Mouse (Mus musculus) heart, embryonic 12.5 days (tissue): Measurements from ENCODE around the gene Ppcs. TPM values are rescaled to one million over a fixed set of nuclear protein-coding genes. Genes with fewer than 3 reads are reported as not detected.

ENCODE experiments used
- ATAC-seq: fragments of 200-750 bp; cut with Nextera tagmentation; 2 replicates; pipeline ENCODE4 v1.8.0; 2017; ENCODE audit warnings: moderate TSS enrichment, moderate library complexity; ENCODE audit not compliant: insufficient number of reproducible peaks, low FRiP score
- H3K27ac ChIP-seq: fragments of 300-500 bp; sonication (generic); 2 replicates; pipeline ENCODE4 v1.5.1; 2016; ENCODE audit warnings: mild to moderate bottlenecking, moderate library complexity; ENCODE audit not compliant: poor library complexity, severe bottlenecking
- H3K27me3 ChIP-seq: fragments of 300-500 bp; sonication (generic); replicated peaks from 2 replicates; pipeline ENCODE4 v1.6.1; 2016; ENCODE audit warnings: mild to moderate bottlenecking, moderate library complexity
- H3K36me3 ChIP-seq: fragments of 300-500 bp; sonication (generic); 2 replicates; pipeline ENCODE4 v1.6.1; 2016; ENCODE audit warnings: mild to moderate bottlenecking, moderate library complexity
- H3K4me1 ChIP-seq: fragments of 300-500 bp; sonication (generic); replicated peaks from 2 replicates; pipeline ENCODE4 v1.6.1; 2016; ENCODE audit warnings: mild to moderate bottlenecking
- H3K4me2 ChIP-seq: fragments of 300-500 bp; sonication (generic); 2 replicates; pipeline ENCODE4 v1.6.1; 2016; ENCODE audit warnings: mild to moderate bottlenecking, moderate library complexity
- H3K4me3 ChIP-seq: fragments of 300-500 bp; sonication (generic); 2 replicates; pipeline ENCODE4 v1.5.1; 2016; ENCODE audit warnings: mild to moderate bottlenecking
- H3K9ac ChIP-seq: fragments of 300-500 bp; sonication (generic); 2 replicates; pipeline ENCODE4 v1.6.1; 2016; ENCODE audit warnings: mild to moderate bottlenecking, moderate library complexity
- H3K9me3 ChIP-seq: fragments of 300-500 bp; sonication (generic); replicated peaks from 2 replicates; pipeline ENCODE4 v1.6.1; 2016; ENCODE audit warnings: mild to moderate bottlenecking, moderate library complexity
- WGBS: fragments of 180-500 bp; shearing (Covaris S2); methylation state at CpG from one replicate; pipeline ENCODE4 v1.1.7; 2016; 5-methylcytosine and 5-hydroxymethylcytosine counted together
- polyA plus RNA-seq: library from polyadenylated mRNA; unstranded; fragments of >200 nt; fragmentation: Nextera tagmentation; extraction: Ambion mirVana; gene quantifications from 2 replicates; pipeline ENCODE4 v1.2.1, GENCODE M21; 2016

Ppcs gene
- polyA plus RNA-seq, 1 experiment from 2014 or later = 26.3 TPM

DNA sequence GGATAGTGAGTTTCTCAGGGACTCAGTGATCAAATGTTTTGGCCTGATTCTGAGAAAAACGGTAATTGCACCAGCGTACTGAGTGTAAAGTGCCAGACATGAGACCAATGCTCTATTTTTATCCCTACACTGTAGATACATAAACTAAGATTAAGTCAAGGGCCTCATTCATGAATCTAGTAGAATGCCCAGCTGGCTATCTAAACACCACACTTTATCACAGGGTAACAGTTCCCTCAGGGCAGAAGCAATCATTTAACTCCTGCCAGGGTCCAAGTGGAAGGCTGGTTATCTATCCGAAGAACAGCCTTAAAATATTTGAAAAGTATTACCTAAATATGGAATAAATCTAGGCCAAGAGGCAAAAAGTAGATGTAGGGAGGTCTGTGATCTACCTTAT is 4.3 kb downstream of the Ppcs start:
- Histone ChIP-seq H3K27me3 (no peaks in the 10 kb centered on the region), H3K9ac (no peak overlapping the region), H3K4me1 (peaks cover 24% of the 10 kb centered on the region), H3K4me3 (no peak overlapping the region), H3K27ac (no peak overlapping the region), H3K9me3 (no peaks in the 10 kb centered on the region), H3K36me3 (peaks cover 9% of the 10 kb centered on the region), H3K4me2 (no peak overlapping the region)
- 33% methylated on average over 3 of the region's 3 CpGs for WGBS
- no peak for ATAC-seq

GRCm38 (mm10) chr4:119417270-119417669 is 5.0 kb downstream of the Ppcs start:
- no peak overlapping the region for H3K4me3 ChIP-seq
- no peak overlapping the region for H3K9ac ChIP-seq
- 72% methylated on average over 3 of the region's 3 CpGs for WGBS
- H3K27me3 ChIP-seq = no peaks in the 10 kb centered on the region
- H3K36me3 ChIP-seq = peaks cover 9% of the 10 kb centered on the region
- H3K4me1 ChIP-seq = peaks cover 23% of the 10 kb centered on the region
- no peak for ATAC-seq
- no peak overlapping the region for H3K4me2 ChIP-seq
- H3K9me3 ChIP-seq = no peaks in the 10 kb centered on the region
- no peak overlapping the region for H3K27ac ChIP-seq

DNA sequence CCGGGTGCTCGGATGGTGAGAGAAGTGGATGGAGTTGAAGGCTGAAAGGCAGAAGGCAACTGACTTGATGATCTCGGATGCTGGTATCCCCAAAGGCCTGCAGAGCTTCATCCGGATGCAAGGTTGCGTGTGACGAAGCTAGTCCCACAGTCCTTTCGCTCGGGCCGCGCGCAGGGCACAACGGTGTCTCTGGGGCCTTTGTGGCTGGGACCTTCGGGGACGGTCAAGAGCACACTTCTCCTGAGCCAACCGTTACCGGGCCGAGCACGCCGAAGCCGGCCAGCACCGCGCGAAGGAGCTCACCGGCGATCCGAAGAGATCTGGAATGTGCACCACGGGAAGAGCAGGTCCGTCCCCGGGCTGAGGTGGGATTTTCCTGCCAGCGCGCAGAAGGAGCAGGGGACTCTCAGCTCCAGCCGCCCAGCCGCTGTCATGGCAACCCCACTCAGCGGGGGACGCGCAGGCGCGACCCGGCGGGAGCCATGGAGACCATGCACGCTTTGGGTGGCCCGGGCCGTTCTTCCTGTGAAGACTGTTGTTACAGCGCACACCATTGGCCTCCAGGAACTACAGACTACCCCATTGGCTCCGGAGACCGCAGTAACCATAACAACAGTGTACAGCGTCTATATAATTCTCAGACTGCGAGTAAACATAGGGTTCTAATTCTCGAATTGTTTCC is 7.0 kb downstream of the Ppcs start, which contains the start of gene Ccdc30:
TSS of gene Ccdc30 (minus strand) at position 450 of the 682 bp plus-strand sequence.
- ATAC-seq = peak; percentile 98
- 0 out of 2 replicates have a peak, but pooled peaks cover 4% of the 10 kb centered on the region for H3K27me3 ChIP-seq
- peak within 1 kb of the TSS; percentile 94 for H3K4me2 ChIP-seq
- no peaks in the 10 kb centered on the region for H3K9me3 ChIP-seq
- H3K9ac ChIP-seq = peak within 1 kb of the TSS; percentile 71
- H3K36me3 ChIP-seq = peaks cover 9% of the 10 kb centered on the region
- no peak within 1 kb of the TSS for H3K27ac ChIP-seq
- under 1% methylated on average over 49 of the region's 49 CpGs for WGBS
- H3K4me1 ChIP-seq = peaks cover 12% of the 10 kb centered on the region
- H3K4me3 ChIP-seq = peak within 1 kb of the TSS; percentile 65

- ATAC-seq = no peak
- Histone ChIP-seq H3K36me3 (no peaks in the 10 kb centered on the region), H3K27ac (no peak overlapping the region), H3K4me3 (no peak overlapping the region), H3K9me3 (peaks cover 3% of the 10 kb centered on the region; the same call in 1 of the 2 replicates), H3K4me1 (peaks cover 7% of the 10 kb centered on the region), H3K27me3 (0 out of 2 replicates have a peak, but pooled peaks cover 4% of the 10 kb centered on the region), H3K4me2 (no peak overlapping the region), H3K9ac (no peak overlapping the region)
- WGBS = 55% methylated on average over 6 of the region's 6 CpGs
These were observed 9.4 kb downstream of the Ppcs start for GRCm38 (mm10) chr4:119412791-119413190.

DNA sequence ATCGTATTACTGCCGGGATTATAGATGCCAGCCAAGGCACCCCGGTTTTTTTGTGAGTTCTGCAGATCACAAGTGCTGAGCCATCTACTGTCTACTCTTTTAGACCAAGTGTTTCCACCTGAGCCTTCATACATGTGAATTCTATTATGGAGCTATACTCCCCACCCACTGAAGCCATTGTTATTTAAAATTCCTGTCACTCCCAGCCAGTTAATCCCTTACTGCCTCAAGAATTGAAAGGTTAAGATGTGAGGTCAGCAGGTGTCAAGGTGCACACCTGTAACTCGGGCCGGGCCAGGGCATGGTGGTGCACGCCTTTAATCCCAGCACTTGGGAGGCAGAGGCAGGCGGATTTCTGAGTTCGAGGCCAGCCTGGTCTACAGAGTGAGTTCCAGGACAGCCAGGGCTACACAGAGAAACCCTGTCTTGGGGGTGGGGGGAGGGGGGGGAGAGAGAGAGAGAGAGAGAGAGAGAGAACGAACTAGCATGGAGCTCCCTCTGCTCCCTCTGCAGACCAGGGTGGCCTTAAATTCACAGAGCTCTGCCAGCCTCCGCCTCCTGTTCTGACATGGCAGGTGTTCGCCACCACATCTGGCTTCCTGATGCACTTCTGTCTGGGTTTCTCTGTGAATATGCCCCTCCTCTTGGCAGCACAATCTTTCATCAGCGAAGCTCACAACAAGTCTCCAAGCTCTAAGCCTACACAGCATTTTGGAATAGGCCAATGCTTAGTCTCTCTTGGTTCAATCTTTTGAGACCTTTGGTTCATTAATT is 10.2 kb downstream of the Ppcs start:
- Histone ChIP-seq H3K4me2 (no peak overlapping the region), H3K27me3 (0 out of 2 replicates have a peak, but pooled peaks cover 4% of the 10 kb centered on the region), H3K4me3 (no peak overlapping the region), H3K4me1 (peaks cover 3% of the 10 kb centered on the region; the same call in 1 of the 2 replicates), H3K27ac (no peak overlapping the region), H3K9me3 (peaks cover 6% of the 10 kb centered on the region; the same call in 1 of the 2 replicates), H3K36me3 (no peaks in the 10 kb centered on the region), H3K9ac (no peak overlapping the region)
- 73% methylated on average over 12 of the region's 12 CpGs for WGBS
- ATAC-seq = no peak

GRCm38 (mm10) chr4:119403431-119403830 is 18.8 kb downstream of the Ppcs start:
- no peak overlapping the region for H3K27ac ChIP-seq
- peaks cover 24% of the 10 kb centered on the region for H3K9me3 ChIP-seq
- no peak overlapping the region for H3K4me2 ChIP-seq
- H3K4me3 ChIP-seq = no peak overlapping the region
- no peaks in the 10 kb centered on the region for H3K27me3 ChIP-seq
- no peaks in the 10 kb centered on the region for H3K4me1 ChIP-seq
- WGBS = 85% methylated on average over 2 of the region's 2 CpGs
- peaks cover 3% of the 10 kb centered on the region; the same call in 1 of the 2 replicates for H3K36me3 ChIP-seq
- H3K9ac ChIP-seq = no peak overlapping the region
- ATAC-seq = no peak

- Histone ChIP-seq H3K4me3 (no peak overlapping the region), H3K27me3 (no peaks in the 10 kb centered on the region), H3K9ac (no peak overlapping the region), H3K27ac (no peak overlapping the region), H3K36me3 (peaks cover 3% of the 10 kb centered on the region; the same call in 1 of the 2 replicates), H3K4me2 (no peak overlapping the region), H3K9me3 (peaks cover 18% of the 10 kb centered on the region), H3K4me1 (no peaks in the 10 kb centered on the region)
- no peak for ATAC-seq
- 51% methylated on average over 7 of the region's 7 CpGs for WGBS
These were observed 21.3 kb downstream of the Ppcs start for GRCm38 (mm10) chr4:119400896-119401295.

- no peak overlapping the region for H3K4me2 ChIP-seq
- no peak overlapping the region for H3K27ac ChIP-seq
- no peak for ATAC-seq
- peaks cover 17% of the 10 kb centered on the region for H3K9me3 ChIP-seq
- H3K4me3 ChIP-seq = no peak overlapping the region
- peaks cover 3% of the 10 kb centered on the region; the same call in 1 of the 2 replicates for H3K36me3 ChIP-seq
- peaks cover 3% of the 10 kb centered on the region; the same call in 1 of the 2 replicates for H3K27me3 ChIP-seq
- WGBS = 81% methylated on average over 7 of the region's 7 CpGs
- no peak overlapping the region for H3K9ac ChIP-seq
- H3K4me1 ChIP-seq = no peaks in the 10 kb centered on the region
These were observed 23.5 kb downstream of the Ppcs start for GRCm38 (mm10) chr4:119398751-119399150.

GRCm38 (mm10) chr4:119390369-119390768 is 31.9 kb downstream of the Ppcs start:
- peaks cover 6% of the 10 kb centered on the region; the same call in 1 of the 2 replicates for H3K9me3 ChIP-seq
- H3K36me3 ChIP-seq = no peaks in the 10 kb centered on the region; the same call in 1 of the 2 replicates
- no peak for ATAC-seq
- H3K27me3 ChIP-seq = no peaks in the 10 kb centered on the region; the same call in 1 of the 2 replicates
- H3K4me2 ChIP-seq = no peak overlapping the region
- WGBS = 89% methylated on average over 1 of the region's 1 CpGs
- H3K27ac ChIP-seq = no peak overlapping the region
- no peak overlapping the region for H3K9ac ChIP-seq
- no peaks in the 10 kb centered on the region for H3K4me1 ChIP-seq
- no peak overlapping the region for H3K4me3 ChIP-seq

- no peak overlapping the region for H3K9ac ChIP-seq
- no peak overlapping the region for H3K4me3 ChIP-seq
- H3K36me3 ChIP-seq = no peaks in the 10 kb centered on the region; the same call in 1 of the 2 replicates
- no peak for ATAC-seq
- 70% methylated on average over 3 of the region's 3 CpGs for WGBS
- no peaks in the 10 kb centered on the region for H3K27me3 ChIP-seq
- no peak overlapping the region for H3K27ac ChIP-seq
- H3K4me1 ChIP-seq = no peaks in the 10 kb centered on the region
- H3K4me2 ChIP-seq = no peak overlapping the region
- H3K9me3 ChIP-seq = peaks cover 6% of the 10 kb centered on the region; the same call in 1 of the 2 replicates
These were observed 33.0 kb downstream of the Ppcs start for GRCm38 (mm10) chr4:119389184-119389583.
